Mouse (Mus musculus) stomach, embryonic 14.5 days (tissue): ENCODE results near the gene Jmjd6. TPM values are rescaled to one million over a fixed set of nuclear protein-coding genes. Genes with fewer than 3 reads are reported as not detected.

Experiments used
- ATAC-seq: fragments of 200-750 bp; cut with Nextera tagmentation; 2 replicates; pipeline ENCODE4 v1.8.0; 2017; ENCODE audit warnings: low read depth, moderate TSS enrichment; ENCODE audit not compliant: insufficient number of reproducible peaks, insufficient read depth, low FRiP score
- H3K27ac ChIP-seq: fragments of 300-500 bp; sonication (generic); 2 replicates; pipeline ENCODE4 v1.5.1; 2014; ENCODE audit warnings: mild to moderate bottlenecking, low read length, moderate library complexity, mixed read lengths
- H3K27me3 ChIP-seq: fragments of 300-500 bp; sonication (generic); 2 replicates; pipeline ENCODE4 v1.6.1; 2014; ENCODE audit warnings: low read length, control low read depth, mixed read lengths; ENCODE audit not compliant: control insufficient read depth, insufficient read depth
- H3K36me3 ChIP-seq: fragments of 300-500 bp; sonication (generic); 2 replicates; pipeline ENCODE4 v1.6.1; 2014; ENCODE audit warnings: mild to moderate bottlenecking, control low read depth, low read length, moderate library complexity, mixed read lengths; ENCODE audit not compliant: control insufficient read depth, insufficient read depth
- H3K4me1 ChIP-seq: fragments of 300-500 bp; sonication (generic); 2 replicates; pipeline ENCODE4 v1.6.1; 2014; ENCODE audit warnings: low read length, control low read depth, mixed read lengths; ENCODE audit not compliant: control insufficient read depth, insufficient read depth
- H3K4me2 ChIP-seq: fragments of 300-500 bp; sonication (generic); replicated peaks from 2 replicates; pipeline ENCODE4 v1.6.1; 2014; ENCODE audit warnings: low read depth, low read length, control low read depth
- H3K4me3 ChIP-seq: fragments of 300-500 bp; sonication (generic); 2 replicates; pipeline ENCODE4 v1.5.1; 2014; ENCODE audit warnings: low read depth, low read length, control low read depth
- H3K9ac ChIP-seq: fragments of 300-500 bp; sonication (generic); replicated peaks from 2 replicates; pipeline ENCODE4 v1.6.1; 2014; ENCODE audit warnings: low read depth, mild to moderate bottlenecking, control low read depth, low read length, moderate library complexity, mixed read lengths
- H3K9me3 ChIP-seq: fragments of 300-500 bp; sonication (generic); 2 replicates; pipeline ENCODE4 v1.6.1; 2016; ENCODE audit warnings: low read depth, low read length, control low read depth; ENCODE audit not compliant: control insufficient read depth
- WGBS: fragments of 180-500 bp; shearing (Covaris S2); extraction: QIAGEN DNeasy Blood & Tissue Kit; methylation state at CpG from one replicate; pipeline ENCODE4 v1.1.7; 2014; 5-methylcytosine and 5-hydroxymethylcytosine counted together
- polyA plus RNA-seq: library from polyadenylated mRNA; unstranded; fragments of >200 nt; fragmentation: Nextera tagmentation; extraction: Ambion mirVana; gene quantifications from 2 replicates; pipeline ENCODE4 v1.2.1, GENCODE M21; 2014

Gene Jmjd6
- 68.2 and 68.6 TPM in 2 replicates for polyA plus RNA-seq

GRCm38 (mm10) chr11:116843261-116844233 lies at the start of gene Jmjd6, which contains the start of gene Mettl23:
Jmjd6 (minus strand) TSS chr11:116843449.
Mettl23 (plus strand) TSS chr11:116843278.
- Histone ChIP-seq H3K4me2 (peak within 1 kb of the TSS; percentile 89), H3K9me3 (no peaks in the 10 kb centered on the region), H3K4me1 (peaks cover 27% of the 10 kb centered on the region), H3K36me3 (peaks cover 34% of the 10 kb centered on the region), H3K27me3 (no peaks in the 10 kb centered on the region), H3K9ac (peak within 1 kb of the TSS; percentile 89), H3K4me3 (peak within 1 kb of the TSS; percentile 76), H3K27ac (peak within 1 kb of the TSS; percentile 100)
- peak; percentile 95 for ATAC-seq
- WGBS, result under 1% methylated on average over 72 of the region's 72 CpGs

GRCm38 (mm10) chr11:116887136-116887535 lies 43.9 kb upstream of the Jmjd6 start:
- Histone ChIP-seq H3K4me1 (no peaks in the 10 kb centered on the region), H3K27me3 (no peaks in the 10 kb centered on the region), H3K4me2 (no peak overlapping the region), H3K36me3 (no peaks in the 10 kb centered on the region), H3K9me3 (no peaks in the 10 kb centered on the region), H3K27ac (no peak overlapping the region), H3K4me3 (no peak overlapping the region), H3K9ac (no peak overlapping the region)
- WGBS, result 50% methylated on average over 5 of the region's 5 CpGs
- no peak for ATAC-seq

- Histone ChIP-seq H3K4me1 (no peaks in the 10 kb centered on the region), H3K9me3 (no peaks in the 10 kb centered on the region), H3K4me2 (peak overlapping the region; percentile 53), H3K36me3 (no peaks in the 10 kb centered on the region), H3K9ac (no peak overlapping the region), H3K27me3 (no peaks in the 10 kb centered on the region), H3K4me3 (peak overlapping the region; percentile 10; the same call in 1 of the 2 replicates), H3K27ac (no peak overlapping the region)
- ATAC-seq, result peak; percentile 7; the same call in 1 of the 2 replicates
- WGBS, result 5% methylated on average over 28 of the region's 28 CpGs
Observed at GRCm38 (mm10) chr11:116885275-116886151, 42.3 kb upstream of the Jmjd6 start.

GRCm38 (mm10) chr11:116884061-116884460 lies 40.8 kb upstream of the Jmjd6 start:
- H3K27ac ChIP-seq, result no peak overlapping the region
- no peak overlapping the region for H3K9ac ChIP-seq
- no peaks in the 10 kb centered on the region for H3K9me3 ChIP-seq
- H3K36me3 ChIP-seq, result no peaks in the 10 kb centered on the region
- no peaks in the 10 kb centered on the region for H3K27me3 ChIP-seq
- ATAC-seq, result no peak
- WGBS, result 78% methylated on average over 6 of the region's 6 CpGs
- no peak overlapping the region for H3K4me3 ChIP-seq
- H3K4me2 ChIP-seq, result no peak overlapping the region
- no peaks in the 10 kb centered on the region for H3K4me1 ChIP-seq

GRCm38 (mm10) chr11:116882446-116882845 lies 39.2 kb upstream of the Jmjd6 start:
- ATAC-seq, result no peak
- no peak overlapping the region for H3K27ac ChIP-seq
- 70% methylated on average over 10 of the region's 10 CpGs for WGBS
- no peak overlapping the region for H3K4me3 ChIP-seq
- no peak overlapping the region for H3K9ac ChIP-seq
- H3K9me3 ChIP-seq, result no peaks in the 10 kb centered on the region
- no peaks in the 10 kb centered on the region for H3K36me3 ChIP-seq
- H3K4me1 ChIP-seq, result no peaks in the 10 kb centered on the region
- H3K27me3 ChIP-seq, result no peaks in the 10 kb centered on the region
- no peak overlapping the region for H3K4me2 ChIP-seq

- Histone ChIP-seq H3K27me3 (no peaks in the 10 kb centered on the region), H3K4me3 (no peak overlapping the region), H3K27ac (no peak overlapping the region), H3K9ac (no peak overlapping the region), H3K9me3 (no peaks in the 10 kb centered on the region), H3K36me3 (no peaks in the 10 kb centered on the region), H3K4me2 (no peak overlapping the region), H3K4me1 (no peaks in the 10 kb centered on the region)
- 36% methylated on average over 5 of the region's 5 CpGs for WGBS
- no peak for ATAC-seq
Observed at GRCm38 (mm10) chr11:116881440-116881839, 38.2 kb upstream of the Jmjd6 start.

GRCm38 (mm10) chr11:116880839-116881238 lies 37.6 kb upstream of the Jmjd6 start:
- H3K36me3 ChIP-seq, result no peaks in the 10 kb centered on the region
- no peaks in the 10 kb centered on the region for H3K27me3 ChIP-seq
- no peak overlapping the region for H3K4me3 ChIP-seq
- no peaks in the 10 kb centered on the region for H3K9me3 ChIP-seq
- no peak for ATAC-seq
- no peaks in the 10 kb centered on the region for H3K4me1 ChIP-seq
- H3K4me2 ChIP-seq, result no peak overlapping the region
- H3K27ac ChIP-seq, result no peak overlapping the region
- no peak overlapping the region for H3K9ac ChIP-seq
- WGBS, result 50% methylated on average over 7 of the region's 7 CpGs

- H3K27me3 ChIP-seq, result no peaks in the 10 kb centered on the region
- H3K9ac ChIP-seq, result no peak overlapping the region
- no peak overlapping the region for H3K27ac ChIP-seq
- ATAC-seq, result 0 out of 2 replicates have a peak, but pooled peaks have one; percentile 33
- H3K9me3 ChIP-seq, result no peaks in the 10 kb centered on the region
- 84% methylated on average over 8 of the region's 8 CpGs for WGBS
- peaks cover 12% of the 10 kb centered on the region for H3K36me3 ChIP-seq
- H3K4me1 ChIP-seq, result no peaks in the 10 kb centered on the region
- no peak overlapping the region for H3K4me2 ChIP-seq
- no peak overlapping the region for H3K4me3 ChIP-seq
Observed at GRCm38 (mm10) chr11:116878454-116878853, 35.2 kb upstream of the Jmjd6 start.
